ENCODE assay signal across 23 mouse cellular contexts in genomic region chr14:59750005-59750404, GRCm38 (mm10).
DNase-seq lines count a peak whose midpoint lies in the region; ATAC-seq and TF ChIP-seq lines count a peak whose summit lies in the region.
"Had no signal": no experiment of that assay in that cellular context is flagged by ENCODE, and none has a peak within 500 bp of the region (broad histone marks: within the 10 kb centered on the region; RNA-seq: fewer than 3 reads in every experiment).

No protein-coding gene starts in this region.

- H3K4me1 ChIP-seq in embryonic facial prominence, embryonic 14.5 days (ENCODE audit: control insufficient read depth, insufficient read depth, low read length): peaks cover 6% of the 10 kb centered on the region; the same call in 1 of the 2 replicates
- H3K4me1 ChIP-seq in embryonic facial prominence, embryonic 10.5 days: peaks cover 20% of the 10 kb centered on the region
- H3K4me1 ChIP-seq in limb, embryonic 13.5 days: peaks cover 28% of the 10 kb centered on the region
- H3K4me1 ChIP-seq in limb, embryonic 10.5 days: no peaks in the 10 kb centered on the region
- H3K4me1 ChIP-seq in limb, embryonic 14.5 days (ENCODE audit: control insufficient read depth, insufficient read depth, low read length): 0 out of 2 replicates have a peak, but pooled peaks cover 4% of the 10 kb centered on the region
- H3K4me1 ChIP-seq: forebrain, embryonic 15.5 days had no signal

- no peak overlapping the region for H3K4me3 ChIP-seq in embryonic facial prominence, embryonic 14.5 days (ENCODE audit: low read depth, low read length)
- H3K4me3 ChIP-seq in embryonic facial prominence, embryonic 10.5 days: no peak overlapping the region
- no peak overlapping the region for H3K4me3 ChIP-seq in limb, embryonic 13.5 days
- no peak overlapping the region for H3K4me3 ChIP-seq in limb, embryonic 10.5 days
- H3K4me3 ChIP-seq in limb, embryonic 14.5 days (replicated peaks; ENCODE audit: low read length): no peak overlapping the region
- H3K4me3 ChIP-seq: embryonic facial prominence, embryonic 13.5 days; forebrain, embryonic 13.5 days; forebrain, embryonic 15.5 days had no signal

- no peaks in the 10 kb centered on the region for H3K36me3 ChIP-seq in embryonic facial prominence, embryonic 14.5 days (ENCODE audit: control insufficient read depth, insufficient read depth, low read length)
- H3K36me3 ChIP-seq in embryonic facial prominence, embryonic 10.5 days (replicated peaks): no peaks in the 10 kb centered on the region
- H3K36me3 ChIP-seq in limb, embryonic 13.5 days: no peaks in the 10 kb centered on the region
- no peaks in the 10 kb centered on the region for H3K36me3 ChIP-seq in limb, embryonic 10.5 days
- no peaks in the 10 kb centered on the region for H3K36me3 ChIP-seq in limb, embryonic 14.5 days (ENCODE audit: control insufficient read depth, insufficient read depth, low read length)
- H3K36me3 ChIP-seq: embryonic facial prominence, embryonic 13.5 days; forebrain, embryonic 15.5 days; G1E had no signal

- no peak overlapping the region for H3K9ac ChIP-seq in embryonic facial prominence, embryonic 14.5 days (ENCODE audit: low read depth, low read length)
- no peak overlapping the region for H3K9ac ChIP-seq in limb, embryonic 13.5 days
- H3K9ac ChIP-seq in limb, embryonic 14.5 days (ENCODE audit: low read depth, low read length, severe bottlenecking): no peak overlapping the region
- H3K9ac ChIP-seq: embryonic facial prominence, embryonic 13.5 days; forebrain, embryonic 13.5 days; forebrain, embryonic 15.5 days; forebrain, postnatal 0 days had no signal

- 70% methylated on average over 6 of the region's 6 CpGs for WGBS in embryonic facial prominence, embryonic 14.5 days
- WGBS in embryonic facial prominence, embryonic 10.5 days: 81% methylated on average over 6 of the region's 6 CpGs
- WGBS in limb, embryonic 13.5 days: 51% methylated on average over 6 of the region's 6 CpGs
- 87% methylated on average over 6 of the region's 6 CpGs for WGBS in limb, embryonic 10.5 days
- 62% methylated on average over 6 of the region's 6 CpGs for WGBS in limb, embryonic 14.5 days

- no peak overlapping the region for H3K27ac ChIP-seq in embryonic facial prominence, embryonic 14.5 days (replicated peaks; ENCODE audit: low read depth, low read length)
- no peak overlapping the region for H3K27ac ChIP-seq in embryonic facial prominence, embryonic 10.5 days (replicated peaks)
- H3K27ac ChIP-seq in limb, embryonic 13.5 days: no peak overlapping the region
- H3K27ac ChIP-seq in limb, embryonic 10.5 days: no peak overlapping the region
- no peak overlapping the region for H3K27ac ChIP-seq in limb, embryonic 14.5 days (replicated peaks; ENCODE audit: low read depth, low read length)
- H3K27ac ChIP-seq: embryonic facial prominence, embryonic 13.5 days; forebrain, embryonic 13.5 days; forebrain, embryonic 15.5 days had no signal

- peak; percentile 51 for DNase-seq in embryonic facial prominence, embryonic 14.5 days (ENCODE audit: low spot score)
- DNase-seq in embryonic facial prominence, embryonic 10.5 days (ENCODE audit: low spot score): no peak
- no peak for DNase-seq in limb, embryonic 10.5 days (ENCODE audit: low spot score)
- DNase-seq in limb, embryonic 14.5 days (ENCODE audit: low spot score): peak; percentile 3
- DNase-seq: adrenal gland, adult 8-10 months; adrenal gland, postnatal 14 days; adrenal gland, postnatal 36 days; B cell, adult 2 months; cerebellum, adult 11-12 months; cerebellum, adult 2 months; cerebellum, adult 9-10 months; cerebellum, postnatal 10 days; cerebellum, postnatal 25 days; forebrain, postnatal 0 days had no signal

- no peak for TF ChIP-seq POLR2A in limb, embryonic 14.5 days (IDR thresholded peaks at IDR 0.05; ENCODE audit: borderline replicate concordance, extremely low read depth, insufficient read depth, insufficient read length)

- no peak for ATAC-seq in embryonic facial prominence, embryonic 14.5 days (ENCODE audit: low read depth)
- 0 out of 2 replicates have a peak, but pooled peaks have one; percentile 32 for ATAC-seq in limb, embryonic 13.5 days (ENCODE audit: low FRiP score, low read depth)
- ATAC-seq in limb, embryonic 14.5 days (ENCODE audit: low FRiP score, low read depth): peak; percentile 55; the same call in 1 of the 2 replicates
- ATAC-seq: activated CD4-positive, CD25-positive, alpha-beta regulatory T cell, adult 4 months; CD4-positive, CD25-positive, alpha-beta regulatory T cell, adult 4 months; forebrain, embryonic 13.5 days; forebrain, embryonic 15.5 days; forebrain, postnatal 0 days; Patski had no signal

- H3K4me2 ChIP-seq in embryonic facial prominence, embryonic 14.5 days (ENCODE audit: low read depth, low read length): no peak overlapping the region
- no peak overlapping the region for H3K4me2 ChIP-seq in limb, embryonic 13.5 days (replicated peaks)
- H3K4me2 ChIP-seq in limb, embryonic 14.5 days (replicated peaks; ENCODE audit: low read depth, low read length, severe bottlenecking): no peak overlapping the region
- H3K4me2 ChIP-seq: embryonic facial prominence, embryonic 13.5 days; forebrain, embryonic 13.5 days; forebrain, embryonic 15.5 days had no signal

- H3K27me3 ChIP-seq in embryonic facial prominence, embryonic 14.5 days (replicated peaks; ENCODE audit: control insufficient read depth, insufficient read depth, low read length): no peaks in the 10 kb centered on the region
- peaks cover 18% of the 10 kb centered on the region; the same call in 1 of the 2 replicates for H3K27me3 ChIP-seq in embryonic facial prominence, embryonic 10.5 days (replicated peaks; ENCODE audit: low read depth, poor library complexity, severe bottlenecking)
- no peaks in the 10 kb centered on the region for H3K27me3 ChIP-seq in limb, embryonic 13.5 days
- H3K27me3 ChIP-seq in limb, embryonic 10.5 days (ENCODE audit: low read depth, poor library complexity, severe bottlenecking): no peaks in the 10 kb centered on the region
- no peaks in the 10 kb centered on the region for H3K27me3 ChIP-seq in limb, embryonic 14.5 days (ENCODE audit: control insufficient read depth, insufficient read depth, low read length)
- H3K27me3 ChIP-seq: CH12.LX; embryonic facial prominence, embryonic 13.5 days; forebrain, embryonic 15.5 days had no signal

- H3K9me3 ChIP-seq in embryonic facial prominence, embryonic 14.5 days (ENCODE audit: control insufficient read depth, low read length): no peaks in the 10 kb centered on the region
- no peaks in the 10 kb centered on the region for H3K9me3 ChIP-seq in embryonic facial prominence, embryonic 10.5 days
- H3K9me3 ChIP-seq in limb, embryonic 13.5 days: peaks cover 4% of the 10 kb centered on the region; the same call in 1 of the 2 replicates
- no peaks in the 10 kb centered on the region for H3K9me3 ChIP-seq in limb, embryonic 10.5 days (replicated peaks)
- H3K9me3 ChIP-seq in limb, embryonic 14.5 days (ENCODE audit: control insufficient read depth, low read length): no peaks in the 10 kb centered on the region
- H3K9me3 ChIP-seq: embryonic facial prominence, embryonic 13.5 days; forebrain, embryonic 13.5 days; forebrain, embryonic 15.5 days had no signal

Comparison
In these comparisons a context has a peak if more than half of its experiments do, and no peak if none do; other contexts are left out.
1. DNase-seq: peak in embryonic facial prominence, embryonic 14.5 days (single experiment) and limb, embryonic 14.5 days (single experiment); none in embryonic facial prominence, embryonic 10.5 days (single experiment) and limb, embryonic 10.5 days (single experiment).